ENCODE assay signal across 27 mouse cellular contexts in genomic region chr11:91831113-91831512, GRCm38 (mm10).
"Had no signal": no experiment of that assay in that cellular context is flagged by ENCODE, and none has a peak within 500 bp of the region (broad histone marks: within the 10 kb centered on the region; RNA-seq: fewer than 3 reads in every experiment).

No protein-coding gene starts in this region.

- H3K4me1 ChIP-seq: embryonic facial prominence, embryonic 10.5 days; embryonic facial prominence, embryonic 12.5 days; embryonic facial prominence, embryonic 13.5 days; embryonic facial prominence, embryonic 15.5 days; forebrain, embryonic 10.5 days; forebrain, embryonic 12.5 days; forebrain, embryonic 13.5 days; forebrain, embryonic 15.5 days; heart, embryonic 10.5 days had no signal

- DNase-seq: cerebellum, adult 9-10 months; cerebellum, adult 9-11 months; cerebellum, postnatal 10 days; cerebellum, postnatal 14 days; cerebellum, postnatal 25 days; cerebellum, postnatal 36 days; embryo, embryonic 11 days; gastrocnemius, postnatal 10 days; gastrocnemius, postnatal 14 days; gastrocnemius, postnatal 25 days; gastrocnemius, postnatal 36 days; heart, adult 11 months; heart, adult 18-20 months; heart, adult 2 months had no signal

- ATAC-seq: forebrain, embryonic 13.5 days; forebrain, embryonic 14.5 days; forebrain, embryonic 15.5 days; forebrain, embryonic 16.5 days had no signal

- H3K9ac ChIP-seq: embryonic facial prominence, embryonic 12.5 days; embryonic facial prominence, embryonic 13.5 days; embryonic facial prominence, embryonic 15.5 days; forebrain, embryonic 12.5 days; forebrain, embryonic 13.5 days; forebrain, embryonic 15.5 days had no signal

- H3K4me3 ChIP-seq: embryonic facial prominence, embryonic 10.5 days; embryonic facial prominence, embryonic 12.5 days; embryonic facial prominence, embryonic 13.5 days; embryonic facial prominence, embryonic 15.5 days; erythroblast, embryonic 14.5 days; forebrain, embryonic 10.5 days; forebrain, embryonic 12.5 days; forebrain, embryonic 13.5 days; forebrain, embryonic 15.5 days; heart, adult 2 months; heart, embryonic 10.5 days had no signal

- H3K27me3 ChIP-seq: embryonic facial prominence, embryonic 12.5 days; embryonic facial prominence, embryonic 13.5 days; embryonic facial prominence, embryonic 15.5 days; forebrain, embryonic 12.5 days; forebrain, embryonic 13.5 days; forebrain, embryonic 15.5 days had no signal

- H3K36me3 ChIP-seq: embryonic facial prominence, embryonic 10.5 days; embryonic facial prominence, embryonic 12.5 days; embryonic facial prominence, embryonic 13.5 days; embryonic facial prominence, embryonic 15.5 days; forebrain, embryonic 10.5 days; forebrain, embryonic 12.5 days; forebrain, embryonic 15.5 days; heart, embryonic 10.5 days had no signal

- H3K27ac ChIP-seq: embryonic facial prominence, embryonic 10.5 days; embryonic facial prominence, embryonic 12.5 days; embryonic facial prominence, embryonic 13.5 days; embryonic facial prominence, embryonic 15.5 days; forebrain, embryonic 10.5 days; forebrain, embryonic 12.5 days; forebrain, embryonic 13.5 days; forebrain, embryonic 15.5 days; heart, adult 2 months; heart, embryonic 10.5 days had no signal

- H3K9me3 ChIP-seq: embryonic facial prominence, embryonic 10.5 days; embryonic facial prominence, embryonic 12.5 days; embryonic facial prominence, embryonic 13.5 days; embryonic facial prominence, embryonic 15.5 days; forebrain, embryonic 10.5 days; forebrain, embryonic 12.5 days; forebrain, embryonic 13.5 days; forebrain, embryonic 15.5 days; heart, embryonic 10.5 days had no signal

- H3K4me2 ChIP-seq: embryonic facial prominence, embryonic 12.5 days; embryonic facial prominence, embryonic 13.5 days; embryonic facial prominence, embryonic 15.5 days; forebrain, embryonic 12.5 days; forebrain, embryonic 13.5 days; forebrain, embryonic 15.5 days; heart, embryonic 11.5 days had no signal
